Mouse (Mus musculus) Muller cell, postnatal 12 days (primary cell): ENCODE data around the gene Sema6d.

Experiments
- DNase-seq: peaks from one replicate; pipeline ENCODE4 v3.0.0-alpha.2; 2015; ENCODE audit errors: inconsistent ontology term

The Sema6d gene

DNA sequence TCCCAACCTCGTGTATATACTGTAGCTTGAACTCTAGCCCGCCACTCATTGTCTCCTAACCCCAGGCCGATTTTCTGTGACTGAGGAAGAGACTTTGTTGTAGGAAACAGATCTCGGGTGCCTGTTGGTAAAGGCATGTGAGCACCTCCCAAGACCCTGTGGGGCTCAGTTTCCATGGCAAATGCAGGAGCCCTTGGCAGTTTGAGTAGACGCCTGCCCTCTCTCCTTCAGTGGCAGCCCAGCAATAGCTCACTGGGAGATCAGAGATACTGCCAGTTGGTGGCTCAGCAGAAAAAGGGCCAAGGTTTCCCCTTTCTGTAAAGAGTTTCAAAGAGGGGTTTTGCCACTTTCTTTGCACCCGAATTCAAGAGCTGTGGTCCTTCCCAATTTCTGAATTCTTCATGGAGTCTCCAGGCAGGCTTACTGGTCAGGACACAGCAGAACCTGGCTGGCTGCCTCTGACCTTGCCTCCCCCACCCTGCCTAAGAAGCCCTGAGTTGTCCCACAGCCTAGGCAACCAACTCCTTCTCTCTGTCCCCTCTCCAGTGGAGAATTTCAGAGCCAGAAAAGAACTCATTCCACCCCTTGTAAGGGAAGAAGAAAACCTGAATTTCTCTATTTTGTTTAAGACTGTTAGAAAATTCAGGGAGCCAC, 312.1 kb downstream of the Sema6d start:
- DNase-seq, result no peak

DNA sequence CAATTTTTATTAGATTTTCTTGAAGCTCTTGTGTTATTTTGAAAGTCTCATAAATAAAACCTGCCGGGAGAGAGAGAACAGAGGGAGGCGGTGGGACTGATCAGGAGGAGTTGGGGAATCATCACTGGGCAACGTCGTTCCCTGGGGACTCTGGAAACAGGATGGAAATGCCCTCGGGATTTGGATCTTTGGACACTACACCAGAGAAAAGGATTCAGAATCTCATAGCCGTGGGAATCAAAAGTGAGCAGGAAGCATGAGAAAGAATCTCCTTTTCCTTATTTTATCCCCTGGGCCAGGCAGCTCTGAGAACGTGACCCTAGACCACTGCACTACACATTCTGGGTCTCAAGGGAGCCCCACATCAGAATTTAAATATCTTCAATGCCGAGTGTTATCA, 313.8 kb downstream of the Sema6d start:
- DNase-seq, result no peak

DNA sequence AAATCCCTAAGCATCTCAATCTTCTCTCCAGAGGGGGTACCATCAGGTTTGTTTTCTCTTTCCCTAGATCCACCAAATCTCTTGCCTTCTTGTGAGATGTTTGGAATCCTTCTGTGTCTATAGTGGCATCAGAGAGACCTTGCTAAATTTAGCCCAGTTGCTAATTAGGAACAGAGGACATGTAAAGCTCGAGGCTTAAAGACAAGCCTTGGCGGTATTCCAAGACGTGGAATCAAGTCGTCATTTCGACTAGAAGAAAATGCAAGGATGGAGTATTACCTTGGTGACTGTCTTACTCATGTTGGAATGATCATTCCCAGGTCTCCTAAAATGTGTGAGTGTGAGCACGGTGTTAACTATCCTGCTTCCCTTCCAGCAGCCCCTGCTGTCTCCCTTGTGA, 314.2 kb downstream of the Sema6d start:
- DNase-seq, result no peak

DNA sequence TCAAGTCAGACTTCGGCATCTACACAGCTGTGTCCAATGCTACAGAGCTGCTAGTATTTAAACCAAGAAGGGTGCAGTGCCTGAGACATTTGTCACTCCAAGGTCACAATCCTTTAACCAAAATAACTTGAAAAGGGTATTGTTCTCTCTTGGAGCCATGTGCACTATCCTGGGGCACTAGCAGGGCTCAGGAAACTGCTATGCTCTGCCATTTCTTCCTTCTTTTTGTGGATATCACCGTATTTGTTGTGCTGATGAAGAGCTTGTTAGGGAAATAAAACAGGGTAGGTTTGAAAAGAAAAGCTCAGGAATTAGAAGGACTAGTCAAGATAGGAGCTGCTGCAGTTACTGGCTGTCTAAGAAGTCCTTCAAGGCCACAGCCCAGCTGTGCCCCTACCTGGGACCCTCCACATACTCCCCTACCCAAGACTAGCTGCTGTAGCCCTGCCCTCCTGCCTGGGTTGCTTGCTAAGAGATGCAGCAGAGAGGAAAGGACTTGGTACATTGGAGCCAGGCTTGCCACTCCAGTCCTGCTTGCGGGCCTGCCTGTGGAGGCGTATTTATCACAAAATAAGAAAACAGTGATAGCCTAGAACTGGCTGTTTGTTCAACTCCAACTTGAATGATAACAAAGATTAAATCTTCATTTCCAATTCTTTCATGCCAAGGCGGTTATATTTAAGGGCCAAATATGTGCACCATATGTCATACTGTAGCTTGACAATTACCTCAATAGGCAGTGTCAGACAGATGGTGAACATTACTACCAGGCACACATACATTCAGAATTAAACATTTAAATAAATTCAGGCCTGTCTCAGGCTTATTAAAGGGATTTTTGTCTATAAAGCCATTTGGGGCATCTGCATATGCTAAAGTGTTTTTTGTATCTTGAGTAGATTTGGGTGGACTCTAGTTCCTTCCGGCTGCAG, 315.1 kb downstream of the Sema6d start:
- DNase-seq, result no peak

DNA sequence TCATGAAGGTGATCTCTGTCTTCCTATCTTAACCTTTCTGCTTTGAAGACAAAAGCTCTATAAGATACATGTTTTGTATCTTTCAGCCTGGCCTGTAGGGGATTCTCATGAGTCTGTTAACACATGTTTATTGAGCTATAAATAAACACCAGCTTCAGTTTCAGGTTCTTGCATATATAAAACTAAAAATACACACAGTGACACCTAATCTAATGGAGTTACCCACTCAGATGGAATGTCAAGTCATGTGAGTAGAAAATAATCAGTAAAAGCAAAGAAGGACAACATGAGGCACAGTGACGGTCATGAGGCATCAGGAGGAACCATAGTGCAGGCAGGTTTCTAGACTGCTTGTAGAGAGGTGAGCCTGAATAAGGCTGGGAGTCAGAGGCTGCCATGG, 319.2 kb downstream of the Sema6d start:
- DNase-seq, result no peak

DNA sequence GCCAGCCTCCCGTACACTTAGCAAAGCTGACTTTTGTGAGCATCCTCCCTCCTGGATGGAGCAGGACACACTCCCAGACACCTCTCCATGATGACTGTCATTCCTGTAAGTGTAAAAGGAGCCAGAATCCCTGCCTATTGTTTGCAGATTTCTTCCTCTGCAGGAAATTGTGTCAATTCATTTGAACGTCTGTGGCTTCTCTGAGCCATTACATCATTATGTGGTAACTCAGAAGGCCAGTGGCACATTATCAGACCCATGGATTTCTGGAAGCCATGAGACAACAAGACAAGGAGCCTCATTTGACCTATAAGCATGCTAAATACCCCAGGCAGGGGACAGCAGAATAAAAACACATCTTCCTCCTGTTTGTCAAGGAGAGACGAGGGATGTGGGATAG, 327.0 kb downstream of the Sema6d start:
- no peak for DNase-seq

DNA sequence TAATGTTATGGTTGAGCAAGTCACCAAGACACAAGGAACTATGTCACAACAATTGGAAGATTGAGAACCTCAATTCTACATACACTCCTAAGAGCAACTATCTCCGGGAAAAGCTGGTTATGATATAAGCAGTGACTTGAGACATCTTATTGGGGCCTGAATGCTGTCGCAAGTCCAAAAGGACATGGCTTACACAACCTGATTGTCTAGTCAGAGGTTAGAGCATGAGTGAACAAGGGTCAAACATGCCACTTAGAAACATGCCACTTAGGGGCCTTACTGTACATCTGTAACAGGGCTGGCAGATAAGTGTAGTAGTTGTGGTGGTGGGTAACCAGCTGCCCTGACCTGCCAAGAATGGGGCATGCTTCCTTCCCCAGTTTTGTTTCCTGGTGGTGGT, 328.6 kb downstream of the Sema6d start:
- no peak for DNase-seq

DNA sequence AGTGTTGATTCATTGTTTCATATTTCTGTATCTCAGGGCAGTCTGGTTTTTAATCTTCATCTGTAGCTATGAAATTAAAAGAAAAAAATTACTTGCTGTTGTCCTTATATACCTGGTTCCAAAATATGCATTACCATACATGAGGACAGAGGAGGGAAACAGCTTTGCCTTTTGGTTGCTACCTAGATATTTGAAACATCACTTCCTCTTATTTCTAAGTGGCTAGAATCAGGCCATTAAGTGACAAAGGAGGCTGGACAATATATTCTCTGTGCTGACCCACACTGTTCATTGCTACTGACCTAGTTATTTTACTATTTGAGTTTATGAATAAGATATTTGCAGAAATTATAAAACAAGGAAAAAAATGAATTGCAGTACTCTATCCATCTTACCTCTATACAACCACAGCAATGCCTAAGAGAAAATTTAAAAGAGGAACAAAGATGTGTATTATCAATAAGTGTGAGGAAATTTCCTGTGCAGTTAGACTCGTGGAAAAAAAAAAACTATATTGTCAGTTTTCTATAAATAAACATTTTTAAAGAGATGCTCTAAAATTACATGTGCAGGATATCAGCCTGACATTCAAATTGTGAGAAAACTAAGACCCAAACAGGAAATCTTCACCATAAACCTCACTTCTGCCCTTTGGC, 330.5 kb downstream of the Sema6d start:
- DNase-seq, result no peak

DNA sequence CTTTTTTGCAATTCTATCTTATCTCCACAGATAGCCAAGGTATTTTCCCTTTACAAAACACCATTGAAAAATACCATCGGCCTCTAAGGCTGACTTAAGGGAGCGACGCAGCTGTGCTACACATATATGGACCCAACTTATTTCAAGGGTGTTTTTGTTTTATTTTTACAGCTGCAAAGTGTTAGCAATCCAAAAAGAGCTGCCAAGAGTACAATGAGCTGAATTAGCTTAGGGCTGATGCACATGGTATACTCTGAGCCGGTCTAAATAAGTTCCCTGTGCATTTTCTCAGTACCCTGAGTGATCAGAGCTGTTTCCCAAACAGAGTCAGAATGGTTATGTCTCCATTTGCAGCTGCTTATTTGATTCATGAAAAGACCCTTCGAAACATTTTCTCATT, 340.0 kb downstream of the Sema6d start:
- DNase-seq, result no peak

DNA sequence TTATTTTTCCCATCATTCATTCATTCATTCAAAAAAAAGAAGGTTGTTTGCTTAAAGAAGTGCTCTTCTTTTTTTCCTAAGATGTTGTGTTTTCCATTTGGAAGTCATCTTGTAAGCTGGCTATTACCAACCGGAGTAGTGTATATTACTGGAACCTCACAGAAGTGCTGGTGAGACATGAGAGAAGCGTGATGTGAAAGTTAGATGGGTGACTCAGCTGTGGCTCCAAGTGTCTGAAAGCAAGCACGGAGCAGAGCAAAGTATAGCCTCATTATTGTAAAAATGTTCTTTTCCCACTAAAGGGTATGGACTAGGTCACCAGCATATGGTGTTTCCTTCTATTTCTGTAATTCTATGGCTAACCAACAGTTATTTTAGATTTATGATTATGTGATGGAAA, 340.9 kb downstream of the Sema6d start:
- no peak for DNase-seq

DNA sequence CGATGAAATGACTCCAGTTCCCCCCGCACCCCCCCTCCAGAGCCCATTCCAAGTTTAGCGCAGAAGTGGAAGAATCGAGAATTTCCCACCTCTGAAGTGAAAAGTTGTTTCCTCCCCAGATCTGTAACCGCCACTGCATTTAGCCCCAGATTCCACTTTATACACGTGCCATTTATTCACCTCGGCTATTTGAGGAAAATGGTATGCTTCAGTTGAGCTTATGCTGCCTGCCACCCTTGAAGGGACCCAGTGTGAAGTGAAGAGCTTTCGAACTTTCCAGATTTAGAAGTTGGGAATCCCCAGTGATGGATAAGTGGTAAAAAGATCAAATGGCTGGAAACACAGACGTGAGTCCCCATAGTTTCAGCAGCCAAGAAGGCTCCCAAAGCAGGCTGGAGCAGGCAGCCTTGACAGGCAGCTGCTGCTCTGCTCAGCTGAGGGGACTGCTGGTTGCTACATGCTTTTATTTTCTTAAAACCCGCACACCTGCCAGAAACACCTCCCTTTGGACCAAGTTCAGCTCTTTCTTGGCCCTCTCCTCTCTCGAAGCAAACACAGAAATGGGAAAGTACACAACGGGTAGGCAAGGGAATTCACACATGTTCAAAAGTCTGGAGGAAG, 345.7 kb downstream of the Sema6d start:
- no peak for DNase-seq

DNA sequence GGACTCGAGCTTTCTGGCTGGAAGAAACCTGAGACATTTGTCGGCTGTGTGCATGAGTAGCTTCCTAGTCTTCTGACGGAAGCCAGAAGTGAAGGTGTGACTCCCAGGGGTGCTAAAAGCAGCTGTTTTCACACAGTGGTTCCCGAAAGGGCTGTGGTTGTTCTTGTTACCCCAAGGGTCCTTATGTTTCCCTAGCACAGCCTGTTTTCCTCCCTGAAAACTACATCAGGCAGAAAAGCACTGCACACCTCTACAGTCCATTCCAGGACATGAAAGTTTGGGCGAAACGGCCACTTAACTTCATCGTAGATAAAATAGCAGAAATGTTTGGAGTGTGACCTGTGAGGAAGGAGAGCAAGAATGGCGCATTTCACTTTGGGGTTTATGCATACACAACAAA, 346.9 kb downstream of the Sema6d start:
- no peak for DNase-seq

DNA sequence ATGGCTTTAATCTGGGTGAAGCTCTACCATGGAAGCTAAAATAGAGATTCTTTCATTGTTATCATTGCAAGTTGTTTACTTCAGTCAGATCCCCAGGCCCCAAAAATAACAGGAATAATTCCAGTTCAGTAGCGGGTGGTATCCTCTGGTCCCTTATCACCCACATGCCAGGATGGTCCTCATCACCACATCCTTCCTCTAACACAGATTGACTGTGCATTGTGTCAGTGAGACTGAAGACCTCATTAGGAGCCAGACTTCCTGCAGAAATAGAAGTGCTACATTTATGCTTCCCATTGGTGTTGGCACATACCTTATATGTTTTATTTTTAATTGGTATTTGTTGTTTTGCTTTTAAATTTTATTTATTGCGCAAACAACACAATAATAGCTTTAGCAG, 354.4 kb downstream of the Sema6d start:
- no peak for DNase-seq

DNA sequence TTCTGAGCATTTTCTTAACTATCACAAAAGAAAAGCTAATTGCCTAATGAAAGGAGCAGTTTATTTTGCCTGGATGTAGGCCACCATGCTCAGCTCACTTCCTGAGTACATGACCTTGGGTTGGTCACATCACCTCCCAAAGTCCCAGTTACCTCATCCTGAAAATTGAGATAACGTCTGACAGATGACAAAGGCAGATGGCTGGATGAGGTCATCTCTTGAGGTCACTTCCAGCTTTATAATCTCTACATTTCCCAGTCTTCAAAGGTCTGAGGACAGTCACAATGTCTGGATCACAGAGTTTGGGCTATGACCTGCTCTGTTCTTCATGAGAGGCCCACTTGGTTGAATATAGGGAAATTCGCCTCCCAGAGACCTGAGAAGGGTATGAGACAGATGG, 366.1 kb downstream of the Sema6d start:
- no peak for DNase-seq

DNA sequence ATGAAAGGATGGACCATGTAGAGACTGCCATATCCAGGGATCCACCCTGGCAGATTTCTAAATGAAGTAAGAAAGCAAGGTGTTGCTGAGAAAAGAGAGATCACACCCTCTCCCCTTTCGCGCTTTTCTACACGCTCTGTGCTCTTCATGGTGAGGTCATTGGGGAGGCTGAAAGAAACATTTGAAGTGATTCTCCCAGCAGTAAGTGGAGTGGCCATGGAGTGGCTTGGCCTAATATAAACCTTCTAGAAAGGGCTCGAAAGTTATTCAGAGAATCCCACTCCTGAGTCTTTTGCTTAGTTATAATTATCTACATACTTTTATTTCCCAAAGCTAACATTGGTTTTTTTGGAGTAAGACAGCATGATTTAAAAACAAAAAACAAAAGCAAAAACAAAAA, 367.2 kb downstream of the Sema6d start:
- DNase-seq, result no peak

DNA sequence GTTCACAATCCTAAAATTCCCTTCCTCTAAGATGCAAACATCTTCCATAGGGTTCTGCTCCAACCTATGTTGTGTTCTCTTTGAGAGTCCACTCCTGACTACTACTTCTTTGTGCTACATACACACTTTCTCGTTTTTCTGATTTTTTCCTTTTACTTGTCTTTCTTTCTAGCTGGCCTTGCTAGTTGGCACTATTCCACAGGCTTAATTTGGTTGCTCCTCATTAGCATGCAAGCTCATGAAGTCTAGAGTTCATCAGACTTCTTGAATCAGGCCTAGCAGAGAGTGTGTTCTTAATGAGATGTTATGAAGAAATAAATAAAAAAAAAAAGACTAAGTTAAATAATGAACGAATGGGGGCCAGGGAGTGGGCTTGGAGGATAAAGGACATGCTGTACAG, 368.3 kb downstream of the Sema6d start:
- no peak for DNase-seq

DNA sequence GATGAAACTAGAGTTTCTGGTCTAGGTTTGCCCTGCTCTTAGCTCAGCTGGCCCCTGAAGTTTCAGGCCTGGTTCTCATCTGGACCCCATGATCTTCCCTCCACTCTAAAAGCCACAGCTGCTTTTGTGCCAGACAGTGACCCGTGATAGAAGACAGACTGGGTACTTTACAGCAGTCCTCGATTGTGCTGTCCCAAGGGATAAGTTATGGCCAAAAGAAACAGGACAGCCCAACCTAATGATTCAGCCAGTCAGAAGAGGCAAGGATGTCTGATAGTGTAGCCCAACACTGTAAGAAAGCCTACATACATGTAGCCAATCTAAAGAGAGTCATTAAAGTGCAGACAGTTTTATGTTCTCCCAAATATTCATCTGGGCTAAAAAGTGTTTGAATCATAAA, 371.2 kb downstream of the Sema6d start:
- DNase-seq, result no peak

DNA sequence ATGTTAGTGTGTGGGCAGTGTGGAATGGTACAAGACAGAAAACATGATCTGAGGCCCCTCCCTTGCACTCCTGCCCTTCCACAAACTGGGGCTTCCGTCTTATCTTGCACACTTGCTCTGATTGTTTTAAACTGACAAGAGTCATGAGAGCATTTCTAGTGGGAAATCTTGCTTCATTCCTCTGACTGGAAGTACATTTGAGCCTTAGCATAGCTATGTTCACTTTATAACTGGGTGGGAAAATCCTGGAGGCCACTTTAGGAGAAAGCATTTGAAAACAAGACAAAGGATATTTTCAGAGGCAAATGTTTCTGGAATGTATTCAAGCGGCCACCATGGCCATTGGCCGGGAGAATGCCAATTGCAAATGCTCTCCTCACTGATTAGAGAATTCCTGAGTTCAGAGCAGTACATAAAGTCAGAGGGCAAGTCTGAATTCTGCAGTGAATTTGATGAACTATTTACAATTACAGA, 371.6 kb downstream of the Sema6d start:
- DNase-seq, result peak; percentile 78

DNA sequence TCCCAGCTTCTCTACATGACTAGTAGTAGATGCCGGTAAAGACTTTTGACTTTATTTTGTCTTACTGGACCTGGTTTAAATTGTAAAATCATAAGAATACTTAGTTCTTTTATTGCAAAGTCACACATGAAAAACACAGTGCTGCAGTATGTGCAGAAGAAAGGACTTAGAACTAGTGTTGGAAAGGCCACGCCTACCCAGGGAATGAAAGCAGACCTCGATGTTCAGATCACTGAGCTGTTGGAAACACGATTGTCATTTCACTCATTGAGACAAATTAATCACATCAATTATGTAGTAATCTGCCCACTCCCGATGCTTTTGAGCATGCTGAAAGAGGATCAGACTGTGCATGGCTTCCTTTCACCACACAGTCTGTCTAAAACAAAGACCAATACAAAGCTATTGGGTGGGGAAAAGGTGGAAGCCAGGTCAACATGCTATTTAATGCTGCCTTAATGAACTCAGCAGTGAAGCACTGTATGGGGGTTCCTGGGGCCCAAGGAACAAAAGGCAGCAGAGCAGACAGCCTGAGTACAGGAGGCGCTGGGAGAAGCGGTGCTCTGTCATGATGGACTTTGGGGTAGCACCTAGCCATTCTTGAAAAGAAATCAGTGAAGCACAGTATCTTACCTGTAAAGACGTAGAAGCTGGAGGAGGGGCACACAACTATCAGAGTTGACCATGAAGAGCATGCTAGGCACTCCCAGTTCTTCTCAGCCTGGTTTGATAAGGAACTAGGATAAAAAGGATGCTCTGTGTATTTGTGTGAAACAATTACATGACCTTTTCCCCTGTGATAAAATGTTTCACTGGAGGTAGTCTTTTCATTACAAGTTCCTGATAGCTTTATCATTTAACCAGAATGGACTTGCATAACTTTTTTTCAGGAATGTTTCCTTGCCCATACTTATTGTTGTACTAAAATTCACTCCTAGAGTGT, 375.5 kb downstream of the Sema6d start:
- DNase-seq, result peak; percentile 30

DNA sequence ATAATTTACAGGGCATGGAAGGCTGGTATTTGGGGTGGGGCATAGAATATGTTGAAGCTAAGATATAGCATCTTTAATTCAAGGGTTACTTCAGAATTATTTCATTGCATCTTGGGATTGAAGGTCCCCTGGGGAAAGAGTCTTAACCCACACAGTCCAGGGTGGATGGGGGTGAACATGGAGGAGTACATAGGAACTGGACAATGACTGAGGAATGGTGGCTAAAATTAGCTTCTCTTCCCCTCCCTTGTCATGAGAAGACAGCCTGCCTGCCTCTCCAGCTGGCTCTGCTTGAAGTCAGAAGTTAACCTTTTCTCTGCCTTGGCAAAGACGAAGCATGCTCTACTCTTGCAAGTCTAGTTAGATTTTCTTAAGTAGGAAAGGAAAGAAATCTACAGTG, 377.7 kb downstream of the Sema6d start:
- DNase-seq, result no peak
